16 mouse cellular contexts compared by ENCODE assay signal in genomic region chr16:40601431-40602387, GRCm38 (mm10).
A peak's percentile ranks its signal among the peaks of the same experiment; 100 is the strongest.
DNase-seq lines count a peak whose midpoint lies in the region; ATAC-seq and TF ChIP-seq lines count a peak whose summit lies in the region.
"Had no signal": no experiment of that assay in that cellular context is flagged by ENCODE, and none has a peak within 500 bp of the region (broad histone marks: within the 10 kb centered on the region; RNA-seq: fewer than 3 reads in every experiment).

No protein-coding gene starts in this region.

- no peaks in the 10 kb centered on the region for H3K36me3 ChIP-seq in forebrain, embryonic 14.5 days (ENCODE audit: control insufficient read depth, insufficient read depth, low read length)
- no peaks in the 10 kb centered on the region for H3K36me3 ChIP-seq in hindbrain, embryonic 16.5 days (ENCODE audit: control insufficient read depth, insufficient read depth, low read length)
- H3K36me3 ChIP-seq: G1E; liver, embryonic 12.5 days; neural tube, embryonic 12.5 days had no signal

- ATAC-seq in forebrain, embryonic 14.5 days = peak; percentile 34; the same call in 1 of the 2 replicates
- ATAC-seq in hindbrain, embryonic 16.5 days = peak; percentile 64
- ATAC-seq: liver, embryonic 12.5 days had no signal

- no peaks in the 10 kb centered on the region for H3K27me3 ChIP-seq in forebrain, embryonic 14.5 days (replicated peaks; ENCODE audit: control insufficient read depth, insufficient read depth, low read length)
- no peaks in the 10 kb centered on the region for H3K27me3 ChIP-seq in hindbrain, embryonic 16.5 days (replicated peaks; ENCODE audit: control insufficient read depth, insufficient read depth, low read length)
- H3K27me3 ChIP-seq: liver, embryonic 12.5 days; neural tube, embryonic 12.5 days had no signal

- H3K4me2 ChIP-seq in forebrain, embryonic 14.5 days (ENCODE audit: low read length) = no peak overlapping the region
- no peak overlapping the region for H3K4me2 ChIP-seq in hindbrain, embryonic 16.5 days (ENCODE audit: low read length)
- H3K4me2 ChIP-seq: liver, embryonic 12.5 days; neural tube, embryonic 12.5 days had no signal

- no peaks in the 10 kb centered on the region for H3K4me1 ChIP-seq in forebrain, embryonic 14.5 days (ENCODE audit: control insufficient read depth, insufficient read depth, low read length)
- H3K4me1 ChIP-seq in hindbrain, embryonic 16.5 days (ENCODE audit: control insufficient read depth, insufficient read depth, low read depth, low read length) = peaks cover 8% of the 10 kb centered on the region; the same call in 1 of the 2 replicates
- H3K4me1 ChIP-seq: liver, embryonic 12.5 days; neural tube, embryonic 12.5 days had no signal

- no peak for TF ChIP-seq CTCF in left cerebral cortex, adult 2 months (IDR thresholded peaks at IDR 0.05)

- 27% methylated on average over 4 of the region's 4 CpGs for WGBS in forebrain, embryonic 14.5 days
- 35% methylated on average over 4 of the region's 4 CpGs for WGBS in hindbrain, embryonic 16.5 days

- H3K9ac ChIP-seq in forebrain, embryonic 14.5 days (ENCODE audit: low read length) = no peak overlapping the region
- no peak overlapping the region for H3K9ac ChIP-seq in hindbrain, embryonic 16.5 days (ENCODE audit: low read depth, low read length)
- H3K9ac ChIP-seq: liver, embryonic 12.5 days; neural tube, embryonic 12.5 days had no signal

- intact Hi-C loops in left cerebral cortex, adult 2 months (cut with DNase I) = no loop called here

- no peaks in the 10 kb centered on the region for H3K9me3 ChIP-seq in forebrain, embryonic 14.5 days (replicated peaks; ENCODE audit: control insufficient read depth, low read length)
- no peaks in the 10 kb centered on the region for H3K9me3 ChIP-seq in hindbrain, embryonic 16.5 days (ENCODE audit: control insufficient read depth, low read length)
- H3K9me3 ChIP-seq: G1E; liver, embryonic 12.5 days; neural tube, embryonic 12.5 days had no signal

- no peak for DNase-seq in left cerebral cortex, adult 2 months (ENCODE audit: extremely low spot score in 1 of 2, low spot score in 2 of 2)
- DNase-seq in left cerebral cortex, adult 18-20 months (ENCODE audit: low spot score in 2 of 2) = no peak
- DNase-seq in forebrain, embryonic 14.5 days (ENCODE audit: low spot score) = peak; percentile 40
- peak; percentile 16 for DNase-seq in retina, embryonic 14.5 days (ENCODE audit: low spot score)
- no peak for DNase-seq in adrenal gland, postnatal 25 days
- no peak for DNase-seq in liver
- DNase-seq: cerebellum, adult 8-10 months; heart, adult 18-20 months; heart, postnatal 36 days; kidney, postnatal 10 days; right cerebral cortex, postnatal 4 days had no signal

- no peak overlapping the region for H3K4me3 ChIP-seq in left cerebral cortex, adult 2 months
- H3K4me3 ChIP-seq in forebrain, embryonic 14.5 days (ENCODE audit: low read depth, low read length) = no peak overlapping the region
- no peak overlapping the region for H3K4me3 ChIP-seq in hindbrain, embryonic 16.5 days (ENCODE audit: low read length)
- H3K4me3 ChIP-seq: liver, embryonic 12.5 days; neural tube, embryonic 12.5 days had no signal

- peak overlapping the region; percentile 11; the same call in 1 of the 2 replicates for H3K27ac ChIP-seq in left cerebral cortex, adult 2 months
- H3K27ac ChIP-seq in forebrain, embryonic 14.5 days (ENCODE audit: low read depth, low read length) = no peak overlapping the region
- H3K27ac ChIP-seq in hindbrain, embryonic 16.5 days (ENCODE audit: low read depth, low read length) = no peak overlapping the region
- H3K27ac ChIP-seq: liver, embryonic 12.5 days; macrophage; neural tube, embryonic 12.5 days had no signal

Comparison
In these comparisons a context has a peak if more than half of its experiments do, and no peak if none do; other contexts are left out.
1. DNase-seq: peak in forebrain, embryonic 14.5 days (single experiment) and retina, embryonic 14.5 days (single experiment); none in left cerebral cortex, adult 2 months (0 of 2), left cerebral cortex, adult 18-20 months (0 of 2), adrenal gland, postnatal 25 days (single experiment) and liver (single experiment).